Mouse (Mus musculus): Measurements from ENCODE around the gene Myo16.

The Myo16 gene

GRCm38 (mm10) chr8:10598889-10599288 is 445.2 kb downstream of the Myo16 start:
- no peak for DNase-seq (ENCODE audit: inconsistent age in 2 of 2, low spot score in 1 of 2)

DNA sequence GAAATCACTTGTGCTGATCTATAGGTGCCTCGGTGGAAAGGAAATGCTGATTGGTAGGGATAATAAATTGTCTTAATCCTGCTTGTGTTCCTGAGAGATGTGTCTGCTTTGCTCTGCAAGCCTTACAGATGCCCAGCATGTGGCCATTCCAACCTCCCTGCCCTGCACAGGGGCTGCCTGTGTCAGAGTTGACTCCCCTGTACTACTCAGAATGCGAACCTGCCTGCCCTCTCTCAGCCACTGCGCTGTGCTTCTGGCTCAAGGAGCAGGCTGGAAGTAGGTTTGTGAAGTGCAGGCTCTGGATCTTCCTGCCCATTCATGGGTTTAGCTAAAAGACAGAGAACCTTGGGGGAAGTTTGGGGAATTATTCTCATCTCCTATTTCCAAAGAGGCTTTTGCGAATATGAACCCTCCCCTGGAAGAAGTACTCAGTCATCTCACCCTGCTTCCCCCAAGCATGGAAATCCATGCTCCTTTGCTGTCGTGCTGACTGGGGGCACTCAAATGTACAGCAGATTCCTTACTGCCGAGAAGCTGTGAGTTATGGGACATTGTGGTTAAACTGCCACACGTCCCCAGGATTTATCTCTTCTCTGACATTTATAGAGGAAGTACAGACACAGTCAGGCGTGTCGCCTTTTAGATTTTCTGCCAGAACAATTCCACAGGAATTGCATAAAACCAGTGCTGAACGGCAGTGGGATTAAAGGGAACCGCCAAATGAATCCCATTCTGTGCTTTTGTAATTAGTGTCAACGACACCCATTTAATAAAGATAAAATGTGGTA is 452.5 kb downstream of the Myo16 start:
- DNase-seq (ENCODE audit: inconsistent age in 2 of 2, low spot score in 1 of 2) = peak; percentile 10 to 41

DNA sequence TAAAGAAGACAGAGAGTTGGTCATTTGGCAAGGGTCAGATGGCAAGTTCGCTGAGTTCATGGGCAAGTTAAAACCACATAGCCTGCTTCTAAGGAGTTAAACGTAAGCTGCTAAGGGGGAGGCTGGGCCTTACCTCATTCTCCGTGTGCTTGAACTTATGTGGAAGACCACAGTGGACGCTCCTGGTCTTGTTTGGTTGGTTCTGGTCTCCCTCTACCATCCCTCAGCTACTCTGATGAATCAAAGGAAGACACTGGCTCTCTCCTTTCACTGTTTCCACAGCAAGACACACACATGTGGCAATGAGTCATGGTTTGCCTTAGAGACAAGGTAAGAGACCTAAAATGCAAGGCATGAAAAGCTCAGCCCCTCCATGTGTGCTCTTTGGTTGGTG is 453.1 kb downstream of the Myo16 start:
- no peak for DNase-seq (ENCODE audit: inconsistent age in 2 of 2, low spot score in 1 of 2)

DNA sequence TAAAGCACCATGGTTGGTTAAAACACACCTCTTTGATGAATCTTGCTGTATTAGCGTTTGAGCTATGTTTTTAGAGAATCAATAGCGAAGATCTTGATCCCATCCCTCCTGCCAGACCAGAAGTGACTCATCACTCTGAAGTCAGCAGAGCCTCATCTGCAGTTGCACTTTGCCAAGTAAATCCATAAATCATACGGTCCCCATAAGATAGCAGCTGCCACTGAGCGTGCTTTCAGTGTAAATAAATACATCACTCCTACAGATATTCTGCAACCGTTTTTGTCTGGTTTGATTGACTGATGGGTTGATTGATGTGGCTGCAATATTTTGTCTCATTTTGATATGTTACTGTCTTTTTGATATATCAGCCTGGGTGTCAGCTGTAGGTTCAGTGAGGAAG is 457.9 kb downstream of the Myo16 start:
- peak; percentile 24 to 67 for DNase-seq (ENCODE audit: inconsistent age in 2 of 2, low spot score in 1 of 2)

DNA sequence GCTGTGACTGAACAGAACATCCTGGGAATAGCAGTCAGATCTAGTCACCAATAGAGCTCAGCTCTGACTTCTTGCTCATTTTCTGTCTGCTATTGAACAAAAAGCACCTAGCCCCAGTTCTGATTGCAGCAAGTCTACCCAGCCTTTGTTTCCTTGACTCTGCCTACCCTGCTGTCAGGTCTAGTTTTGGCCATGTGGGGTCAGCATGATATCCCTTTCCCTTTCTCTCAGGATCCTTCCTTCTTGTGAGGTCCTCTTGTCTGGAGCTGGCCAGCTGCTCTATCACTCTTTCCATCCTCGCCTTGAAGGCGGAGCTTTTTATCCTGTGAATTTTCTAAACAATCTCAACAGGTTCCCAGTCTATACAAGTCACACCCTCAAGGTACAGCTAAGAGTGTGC is 459.7 kb downstream of the Myo16 start:
- no peak for DNase-seq (ENCODE audit: inconsistent age in 2 of 2, low spot score in 1 of 2)

DNA sequence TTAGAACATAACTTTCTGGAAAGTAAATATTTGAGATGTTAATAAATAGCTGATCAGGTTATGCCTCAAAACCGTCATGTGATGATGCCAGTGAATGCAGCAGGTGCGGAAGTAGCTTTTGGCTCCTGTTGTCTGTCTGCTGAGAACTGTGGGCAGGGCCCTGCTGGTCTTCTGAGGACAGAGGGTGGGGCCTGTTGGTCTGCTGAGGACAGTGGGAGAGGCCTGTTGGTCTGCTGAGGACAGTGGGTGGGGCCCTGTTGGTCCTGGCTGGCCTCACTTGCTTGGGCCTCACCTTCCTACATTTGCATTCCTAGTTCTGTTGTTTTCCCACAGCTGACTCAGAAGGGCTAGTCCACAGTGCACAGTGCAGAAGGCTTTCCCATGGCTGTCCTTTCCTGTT is 466.0 kb downstream of the Myo16 start:
- no peak for DNase-seq (ENCODE audit: inconsistent age in 2 of 2, low spot score in 1 of 2)

- no peak for DNase-seq (ENCODE audit: inconsistent age in 2 of 2, low spot score in 1 of 2)
Observed at GRCm38 (mm10) chr8:10625262-10625661, 471.6 kb downstream of the Myo16 start.

DNA sequence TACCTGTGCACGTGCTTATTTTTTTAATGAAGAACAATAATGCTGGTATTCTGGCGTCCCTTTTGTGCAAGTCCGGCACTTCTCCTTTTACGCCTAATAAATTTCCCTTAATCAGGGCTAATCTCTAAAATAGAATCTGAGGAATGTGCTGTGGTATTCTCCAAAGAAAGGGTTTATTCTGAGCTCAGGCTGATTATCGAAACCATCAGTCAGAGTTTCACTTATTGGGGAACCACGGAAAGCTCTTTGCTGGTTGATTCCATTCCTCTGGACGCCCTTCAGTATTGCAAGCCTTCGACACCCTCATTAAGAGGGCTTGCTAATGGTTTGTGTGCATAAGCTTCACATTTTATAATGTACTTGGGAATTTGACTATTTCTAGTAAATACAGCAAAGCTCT is 475.0 kb downstream of the Myo16 start:
- no peak for DNase-seq (ENCODE audit: inconsistent age in 2 of 2, low spot score in 1 of 2)

GRCm38 (mm10) chr8:10629862-10630261 is 476.2 kb downstream of the Myo16 start:
- no peak for DNase-seq (ENCODE audit: inconsistent age in 2 of 2, low spot score in 1 of 2)

GRCm38 (mm10) chr8:10631006-10631405 is 477.3 kb downstream of the Myo16 start:
- DNase-seq (ENCODE audit: inconsistent age in 2 of 2, low spot score in 1 of 2) = no peak

GRCm38 (mm10) chr8:10632603-10633002 is 478.9 kb downstream of the Myo16 start:
- DNase-seq (ENCODE audit: inconsistent age in 2 of 2, low spot score in 1 of 2) = no peak

DNA sequence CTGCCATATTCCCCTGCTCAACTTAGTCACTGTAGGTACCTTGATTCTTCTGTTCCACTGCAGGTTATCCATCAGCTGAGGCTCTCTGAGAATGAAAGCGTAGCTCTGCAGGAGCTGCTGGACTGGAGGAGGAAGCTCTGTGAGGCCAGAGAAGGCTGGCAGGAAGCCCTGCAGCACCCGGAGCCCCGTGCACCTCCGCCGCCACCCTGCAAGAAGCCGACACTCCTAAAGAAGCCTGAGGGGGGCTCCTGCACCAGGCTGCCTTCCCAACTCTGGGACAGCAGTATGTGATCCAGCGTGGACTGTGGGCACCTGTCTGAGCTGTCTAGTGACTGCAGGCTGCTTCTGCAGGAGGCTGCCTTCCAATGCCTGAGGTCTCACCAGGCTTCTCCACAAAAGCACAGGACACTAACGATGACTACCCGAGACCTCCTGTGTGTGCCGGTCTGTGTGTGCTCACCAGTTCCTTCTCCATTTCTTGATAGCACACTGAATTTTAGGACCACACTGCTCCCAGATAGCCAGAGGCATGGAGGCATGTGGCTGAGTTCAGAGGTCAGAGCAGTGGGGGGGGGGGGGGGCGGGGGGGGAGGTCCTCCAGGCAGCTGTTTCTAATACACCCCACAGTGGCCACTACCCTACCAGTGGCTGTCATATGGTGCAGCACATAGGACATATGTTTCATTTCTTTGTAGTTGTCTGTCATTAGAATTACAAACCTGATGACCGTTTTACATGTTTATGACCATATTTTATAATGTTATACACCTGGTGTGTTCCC is 479.8 kb downstream of the Myo16 start:
- DNase-seq (ENCODE audit: inconsistent age in 2 of 2, low spot score in 1 of 2) = no peak

DNA sequence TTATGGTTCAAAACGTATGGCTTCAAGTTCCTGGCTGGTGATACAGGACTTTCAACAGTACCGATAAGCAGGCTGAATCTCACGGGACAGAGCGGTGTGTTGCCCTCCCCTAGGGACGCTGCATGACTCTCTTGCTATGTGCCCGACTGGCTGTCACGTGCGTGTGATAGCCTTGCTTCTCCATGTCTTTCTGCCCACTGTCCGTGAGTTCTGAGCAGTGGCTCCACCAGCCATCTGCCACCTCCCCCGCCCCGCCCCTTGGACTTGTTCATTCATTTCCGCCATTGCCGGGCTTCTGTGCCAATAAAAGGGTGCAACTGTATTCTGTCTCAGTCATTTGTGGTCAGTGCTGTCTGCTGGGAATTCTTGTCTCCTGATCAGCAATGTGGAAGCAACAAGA is 480.7 kb downstream of the Myo16 start:
- no peak for DNase-seq (ENCODE audit: inconsistent age in 2 of 2, low spot score in 1 of 2)

- no peak for DNase-seq (ENCODE audit: inconsistent age in 2 of 2, low spot score in 1 of 2)
Observed at GRCm38 (mm10) chr8:10638871-10639270, 485.2 kb downstream of the Myo16 start.

DNA sequence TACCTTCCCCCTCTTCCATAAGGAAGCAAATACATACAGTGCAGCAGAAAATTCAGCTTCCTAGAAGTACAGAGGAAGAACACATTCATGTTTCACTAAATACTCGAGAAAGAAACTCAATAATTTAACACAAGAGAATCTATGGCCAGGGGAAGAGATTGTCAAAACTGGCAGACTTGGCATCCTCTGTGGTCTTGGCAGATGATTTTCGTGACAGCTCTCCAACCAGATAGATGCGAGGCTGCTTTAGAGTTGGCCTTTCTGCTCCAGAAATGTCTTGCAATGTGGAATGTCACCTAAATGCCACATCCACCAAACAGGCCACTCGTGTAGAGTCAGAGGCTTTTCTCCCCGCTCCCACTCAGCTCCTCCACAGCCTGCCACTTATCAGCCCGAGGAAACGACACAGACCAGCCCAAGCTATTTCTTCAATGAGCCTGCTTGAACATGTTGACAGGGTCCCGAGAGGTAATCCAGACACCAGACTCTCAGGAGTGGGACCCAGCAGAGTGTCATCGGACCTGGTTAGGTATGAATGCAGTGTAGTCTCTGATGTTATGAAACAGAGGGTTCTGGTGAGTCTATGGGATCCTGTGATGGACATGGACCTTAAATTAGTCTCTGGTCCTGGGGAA is 486.6 kb downstream of the Myo16 start:
- DNase-seq (ENCODE audit: inconsistent age in 2 of 2, low spot score in 1 of 2) = no peak

- no peak for DNase-seq (ENCODE audit: inconsistent age in 2 of 2, low spot score in 1 of 2)
Observed at GRCm38 (mm10) chr8:10640859-10641258, 487.1 kb downstream of the Myo16 start.

DNA sequence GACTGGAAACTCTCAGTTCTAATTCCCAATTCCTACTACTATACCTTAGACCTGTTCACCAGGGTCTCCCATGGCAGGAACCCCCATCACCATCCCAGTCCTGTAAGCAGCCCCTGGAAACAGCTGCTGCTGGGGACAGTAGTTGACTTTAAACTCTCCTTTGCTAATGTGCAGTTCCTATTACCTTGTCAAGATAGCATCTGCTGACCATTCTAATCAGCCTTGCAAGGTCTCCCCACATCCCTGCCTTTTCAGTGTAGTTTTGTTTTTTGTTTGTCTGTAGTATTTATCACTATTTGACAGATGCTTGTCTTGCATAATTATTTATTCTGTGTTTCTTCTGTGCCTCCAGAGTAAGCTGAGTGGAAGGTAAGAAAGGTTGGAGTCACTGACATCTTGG is 487.6 kb downstream of the Myo16 start:
- DNase-seq (ENCODE audit: inconsistent age in 2 of 2, low spot score in 1 of 2) = no peak

- DNase-seq (ENCODE audit: inconsistent age in 2 of 2, low spot score in 1 of 2) = no peak
Observed at GRCm38 (mm10) chr8:10643244-10643643, 489.5 kb downstream of the Myo16 start.

GRCm38 (mm10) chr8:10644481-10644880 is 490.8 kb downstream of the Myo16 start:
- no peak for DNase-seq (ENCODE audit: inconsistent age in 2 of 2, low spot score in 1 of 2)

- DNase-seq (ENCODE audit: inconsistent age in 2 of 2, low spot score in 1 of 2) = no peak
Observed at GRCm38 (mm10) chr8:10645740-10646139, 492.0 kb downstream of the Myo16 start.

GRCm38 (mm10) chr8:10646485-10646884 is 492.8 kb downstream of the Myo16 start:
- peak; percentile 45 to 54 for DNase-seq (ENCODE audit: inconsistent age in 2 of 2, low spot score in 1 of 2)
